Comparison of ENCODE assay signal across 15 mouse cellular contexts in the genomic region with DNA sequence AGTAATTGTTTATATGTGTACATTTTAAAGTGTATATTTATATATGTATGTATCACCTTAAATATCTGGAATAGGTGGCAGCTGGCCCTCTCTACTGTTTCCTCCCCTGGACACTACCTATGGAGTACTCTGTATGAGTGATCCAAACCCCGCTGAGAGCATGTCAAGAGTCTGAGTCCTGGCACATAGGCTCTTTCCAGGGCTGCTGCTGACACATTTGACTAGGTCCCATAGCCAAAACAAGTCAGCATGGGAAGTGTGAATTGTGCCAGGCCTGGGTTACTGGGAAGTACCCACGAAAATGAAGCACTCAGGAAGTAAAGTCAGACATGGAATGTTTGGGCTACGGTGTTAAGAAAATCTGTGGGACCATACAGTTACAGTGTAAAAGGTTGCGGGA.
DNase-seq lines count a peak whose midpoint lies in the region.
"Had no signal": no experiment of that assay in that cellular context is flagged by ENCODE, and none has a peak within 500 bp of the region (broad histone marks: within the 10 kb centered on the region; RNA-seq: fewer than 3 reads in every experiment).

No protein-coding gene starts in this region.

- DNase-seq in cerebellum, postnatal 10 days = peak; percentile 30 to 57
- no peak for DNase-seq in cerebellum, adult 11 months
- DNase-seq in cerebellum, postnatal 14 days = peak; percentile 24 to 55
- no peak for DNase-seq in cerebellum, adult 11-12 months
- peak; percentile 9 to 15 for DNase-seq in cerebellum, postnatal 36 days
- DNase-seq in cerebellum, adult 9-11 months = no peak
- DNase-seq: adrenal gland, adult 2 months; adrenal gland, adult 8-10 months; adrenal gland, postnatal 10 days; adrenal gland, postnatal 14 days; adrenal gland, postnatal 25 days; adrenal gland, postnatal 36 days; B cell, adult 2 months; cerebellum, adult 18-20 months; cerebellum, adult 8-10 months had no signal

Comparison
In these comparisons a context has a peak if more than half of its experiments do, and no peak if none do; other contexts are left out.
1. DNase-seq: peak in cerebellum, postnatal 10 days (2 of 2), cerebellum, postnatal 14 days (2 of 2) and cerebellum, postnatal 36 days (2 of 2); none in cerebellum, adult 11 months (single experiment), cerebellum, adult 11-12 months (single experiment) and cerebellum, adult 9-11 months (single experiment).